Mouse (Mus musculus) layer of hippocampus, postnatal 25 days (tissue): ENCODE measurements at regions not wholly inside any gene's neighbourhood (a gene's known extent, or its start where the extent isn't known, plus 50 kb on each side); places are given as distances from the start of the nearest gene placed in this dataset.

ENCODE experiments used
- DNase-seq, 2 experiments: peaks; one replicate each; pipeline ENCODE4 v3.0.0; 2022; ENCODE audit warnings: mixed read lengths in 2 of 2, low spot score in 1 of 2; ENCODE audit errors: extremely low spot score in 1 of 2

DNA sequence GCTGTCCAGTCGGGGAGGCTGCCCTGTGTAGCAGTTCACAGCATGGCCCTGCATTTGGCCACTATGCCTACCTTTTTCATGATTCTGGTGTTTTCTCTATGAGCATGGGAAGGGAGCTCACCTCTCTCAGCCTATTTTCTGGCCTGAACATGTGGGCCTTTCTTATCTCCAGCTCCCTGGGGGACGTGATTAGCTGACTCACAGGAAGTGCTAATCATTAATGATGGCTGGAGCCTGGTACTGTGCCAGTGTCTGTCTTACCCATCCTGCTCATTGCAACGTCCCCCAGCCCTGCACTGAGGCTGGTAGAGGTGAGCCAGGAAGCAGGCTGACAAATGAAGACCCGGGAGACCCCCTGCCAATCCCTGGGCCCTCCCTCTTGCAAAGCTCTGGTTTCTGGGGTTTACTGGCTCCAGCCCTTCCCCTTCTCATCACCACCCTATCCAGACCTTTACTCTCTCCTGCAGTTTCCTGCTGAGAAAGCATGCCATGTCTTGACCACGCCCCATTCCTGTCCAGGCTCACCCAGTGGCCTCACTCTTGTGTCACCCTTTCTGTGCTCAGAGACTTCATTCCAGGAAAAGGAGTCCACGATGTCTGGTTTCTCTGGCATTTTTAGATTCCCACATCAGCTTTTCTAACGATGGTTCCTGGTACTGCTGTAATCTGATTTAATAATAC is 219.8 kb downstream of the Tex36 start:
- DNase-seq: no peak

GRCm38 (mm10) chr7:133379373-133379772 is 222.6 kb downstream of the Tex36 start:
- no peak for DNase-seq

GRCm38 (mm10) chr7:133378338-133378737 is 223.6 kb downstream of the Tex36 start:
- no peak for DNase-seq

GRCm38 (mm10) chr7:133376833-133377484 is 225.0 kb downstream of the Tex36 start:
- no peak for DNase-seq

DNA sequence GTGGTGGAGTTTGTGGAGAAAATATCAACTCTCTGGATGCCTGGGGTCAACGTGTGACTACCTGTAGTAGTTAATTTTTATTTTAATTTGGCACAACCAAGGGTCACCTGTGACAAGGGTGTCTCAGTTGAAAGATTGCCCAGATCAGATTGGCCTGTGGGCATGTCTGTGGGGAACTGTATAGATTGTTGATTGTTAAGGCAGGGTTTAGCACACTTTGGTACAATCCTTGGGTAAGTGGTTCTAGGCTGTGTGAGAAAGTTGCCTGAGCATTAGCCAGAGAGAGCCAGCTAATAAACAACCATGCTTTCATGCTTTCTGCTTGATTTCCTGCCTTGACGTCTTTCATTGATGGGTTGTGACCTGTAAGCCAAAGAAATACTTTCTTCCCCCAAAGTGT is 229.3 kb downstream of the Tex36 start:
- no peak for DNase-seq

- DNase-seq: no peak
Measured at GRCm38 (mm10) chr7:133370542-133370941, 231.4 kb downstream of the Tex36 start.

GRCm38 (mm10) chr7:133364601-133365000 is 237.4 kb downstream of the Tex36 start:
- no peak for DNase-seq

GRCm38 (mm10) chr7:133328717-133329116 is 204.6 kb upstream of the Ctbp2 start:
- no peak for DNase-seq

- DNase-seq: no peak
Measured at GRCm38 (mm10) chr7:133325548-133326190, 201.5 kb upstream of the Ctbp2 start.

- DNase-seq: no peak
Measured at GRCm38 (mm10) chr7:133323955-133324354, 199.8 kb upstream of the Ctbp2 start.

GRCm38 (mm10) chr7:133317511-133317910 is 193.4 kb upstream of the Ctbp2 start:
- no peak for DNase-seq

- DNase-seq: no peak
Measured at GRCm38 (mm10) chr7:133316701-133317475, 192.7 kb upstream of the Ctbp2 start.

- no peak for DNase-seq
Measured at GRCm38 (mm10) chr7:133315197-133316029, 191.3 kb upstream of the Ctbp2 start.

- DNase-seq: no peak
Measured at GRCm38 (mm10) chr7:133313115-133313514, 189.0 kb upstream of the Ctbp2 start.

DNA sequence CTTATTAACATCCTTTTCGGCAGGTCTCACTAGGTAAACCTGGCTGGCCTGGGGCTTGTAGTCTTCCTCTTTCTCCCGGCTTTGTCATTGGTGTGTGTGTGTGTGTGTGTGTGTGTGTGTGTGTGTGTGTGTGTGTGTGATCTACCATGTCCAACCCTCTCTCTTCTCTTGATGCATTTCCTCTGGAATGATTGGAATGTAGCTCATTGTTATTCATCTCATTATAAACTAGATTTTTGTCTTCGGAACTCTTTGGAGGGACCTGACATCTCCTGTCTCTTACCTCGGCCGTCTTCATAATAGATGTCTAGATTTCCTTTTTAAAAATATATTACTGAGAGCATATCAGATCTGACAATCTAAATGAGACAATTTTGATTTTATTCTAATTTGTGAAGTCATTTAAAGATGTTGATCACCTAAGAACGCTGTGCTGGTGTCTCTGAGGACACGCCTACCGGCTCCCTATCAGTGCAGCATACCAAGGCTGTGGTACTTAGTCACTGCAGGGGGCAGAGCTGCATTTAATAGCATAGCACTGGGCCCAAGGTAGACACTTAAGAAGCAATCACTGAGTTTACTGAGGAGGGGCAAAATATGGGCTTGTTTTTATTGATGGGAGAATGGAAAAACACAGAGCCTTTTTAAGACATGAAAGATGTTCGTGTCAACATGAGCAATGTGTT is 187.1 kb upstream of the Ctbp2 start:
- no peak for DNase-seq

DNA sequence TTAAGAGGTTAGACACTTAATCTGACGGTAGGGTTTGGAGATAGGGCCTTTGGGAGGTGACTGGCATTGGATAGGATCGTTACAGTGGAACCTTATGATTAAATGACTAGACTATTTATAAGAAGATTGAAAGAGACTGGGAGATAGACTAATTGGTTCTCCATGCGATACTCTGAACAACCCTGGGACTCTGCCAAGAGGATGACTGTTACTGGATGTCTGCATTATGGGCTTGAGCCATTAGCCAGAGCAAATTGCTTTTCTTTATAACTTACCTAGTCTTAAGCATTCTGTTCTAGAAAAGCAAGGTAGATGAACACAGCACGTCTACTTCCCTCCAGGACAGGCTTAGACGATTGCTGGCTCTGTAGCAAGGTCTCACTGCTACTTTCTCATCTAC is 180.3 kb upstream of the Ctbp2 start:
- no peak for DNase-seq

DNA sequence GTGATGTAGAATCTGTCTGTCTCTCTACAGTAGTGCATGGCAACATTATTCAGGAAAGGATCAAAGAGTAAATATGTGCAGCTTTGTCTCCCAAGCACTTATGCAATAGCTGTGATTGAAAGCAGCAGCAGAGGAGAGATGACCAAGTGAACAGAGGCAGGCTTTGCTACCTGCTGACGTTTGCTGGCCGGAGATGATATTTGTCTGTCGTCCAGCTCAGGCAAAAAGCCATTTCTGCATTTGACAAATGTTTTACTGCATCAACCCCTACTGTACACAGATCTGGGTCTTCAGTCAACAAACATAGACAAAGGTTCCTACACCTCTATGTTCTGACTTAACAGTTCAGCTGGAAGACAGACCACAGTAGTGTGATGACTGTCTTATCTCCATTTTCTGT is 166.3 kb upstream of the Ctbp2 start:
- DNase-seq: no peak

DNA sequence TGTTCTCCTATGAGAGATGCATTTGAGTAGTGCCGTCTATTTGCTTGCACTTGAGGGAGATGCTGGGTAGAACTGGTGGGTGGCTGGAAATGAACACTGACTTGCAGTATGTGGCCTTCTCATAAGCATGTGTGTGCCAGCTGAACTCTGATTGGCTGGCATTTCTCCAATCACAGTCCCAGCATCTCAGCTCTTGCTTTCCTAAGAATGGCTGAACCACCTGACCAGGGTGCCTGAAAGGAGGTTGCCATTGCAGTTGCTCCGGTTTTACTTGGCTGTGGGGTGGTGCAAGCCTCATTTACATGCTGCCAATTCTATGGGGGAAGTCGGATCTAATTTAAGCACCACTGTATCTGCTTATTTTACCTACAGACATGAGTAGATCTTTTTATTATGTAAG is 164.1 kb upstream of the Ctbp2 start:
- DNase-seq: no peak

- DNase-seq: no peak
Measured at GRCm38 (mm10) chr7:133286836-133287235, 162.7 kb upstream of the Ctbp2 start.

- no peak for DNase-seq
Measured at GRCm38 (mm10) chr7:133286216-133286615, 162.1 kb upstream of the Ctbp2 start.
